Mouse (Mus musculus) forebrain, embryonic 14.5 days (tissue): ENCODE results near the gene Fam243. TPM values are rescaled to one million over a fixed set of nuclear protein-coding genes. Genes with fewer than 3 reads are reported as not detected.

Source experiments
- ATAC-seq: fragments of 200-750 bp; cut with Nextera tagmentation; 2 replicates; pipeline ENCODE4 v1.8.0; 2017; ENCODE audit warnings: mild to moderate bottlenecking, moderate library complexity
- DNase-seq: peaks from one replicate; pipeline ENCODE4 v3.0.0-alpha.2; 2015; ENCODE audit warnings: low spot score
- H3K27ac ChIP-seq: fragments of 300-500 bp; sonication (generic); 2 replicates; pipeline ENCODE4 v1.5.1; 2014; ENCODE audit warnings: low read depth, mild to moderate bottlenecking, control low read depth, low read length, moderate library complexity
- H3K27me3 ChIP-seq: fragments of 300-500 bp; sonication (generic); replicated peaks from 2 replicates; pipeline ENCODE4 v1.6.1; 2014; ENCODE audit warnings: low read length, control low read depth, mixed read lengths; ENCODE audit not compliant: control insufficient read depth, insufficient read depth
- H3K36me3 ChIP-seq: fragments of 300-500 bp; sonication (generic); 2 replicates; pipeline ENCODE4 v1.6.1; 2014; ENCODE audit warnings: low read length, control low read depth; ENCODE audit not compliant: control insufficient read depth, insufficient read depth
- H3K4me1 ChIP-seq: fragments of 300-500 bp; sonication (generic); 2 replicates; pipeline ENCODE4 v1.6.1; 2014; ENCODE audit warnings: antibody characterized with exemption, low read length, control low read depth; ENCODE audit not compliant: control insufficient read depth, insufficient read depth
- H3K4me2 ChIP-seq: fragments of 300-500 bp; sonication (generic); 2 replicates; pipeline ENCODE4 v1.6.1; 2014; ENCODE audit warnings: mild to moderate bottlenecking, control low read depth, low read length
- H3K4me3 ChIP-seq: fragments of 300-500 bp; sonication (generic); 2 replicates; pipeline ENCODE4 v1.5.1; 2014; ENCODE audit warnings: low read depth, low read length, control low read depth
- H3K9ac ChIP-seq: fragments of 300-500 bp; sonication (generic); 2 replicates; pipeline ENCODE4 v1.6.1; 2014; ENCODE audit warnings: mild to moderate bottlenecking, low read length, control low read depth, moderate library complexity
- H3K9me3 ChIP-seq: fragments of 300-500 bp; sonication (generic); replicated peaks from 2 replicates; pipeline ENCODE4 v1.6.1; 2016; ENCODE audit warnings: low read length, control low read depth, mixed read lengths; ENCODE audit not compliant: control insufficient read depth
- WGBS: fragments of 180-500 bp; shearing (Covaris S2); extraction: QIAGEN DNeasy Blood & Tissue Kit; methylation state at CpG from one replicate; pipeline ENCODE4 v1.1.7; 2014; 5-methylcytosine and 5-hydroxymethylcytosine counted together
- polyA plus RNA-seq: library from polyadenylated mRNA; unstranded; fragments of >200 nt; fragmentation: Nextera tagmentation; extraction: Ambion mirVana; gene quantifications from 2 replicates; pipeline ENCODE4 v1.2.1, GENCODE M21; 2014

Gene Fam243
- polyA plus RNA-seq = 0.13 TPM in 1 of 2 replicates, not detected in the other

- ATAC-seq (no peak), DNase-seq (no peak)
- Histone ChIP-seq H3K27ac (no peak within 1 kb of the TSS), H3K4me1 (no peaks in the 10 kb centered on the region), H3K4me3 (no peak within 1 kb of the TSS), H3K36me3 (no peaks in the 10 kb centered on the region), H3K27me3 (no peaks in the 10 kb centered on the region), H3K4me2 (no peak within 1 kb of the TSS), H3K9me3 (no peaks in the 10 kb centered on the region), H3K9ac (no peak within 1 kb of the TSS)
- whole genome bisulfite sequencing = 90% methylated on average over 8 of the region's 8 CpGs
Observed at GRCm38 (mm10) chr16:92321341-92321740, at the start of gene Fam243. Gene Fam243 (minus strand): TSS chr16:92321441.

- Histone ChIP-seq H3K27ac (no peak overlapping the region), H3K9ac (no peak overlapping the region), H3K4me1 (peaks cover 3% of the 10 kb centered on the region; the same call in 1 of the 2 replicates), H3K36me3 (no peaks in the 10 kb centered on the region), H3K27me3 (no peaks in the 10 kb centered on the region), H3K4me2 (no peak overlapping the region), H3K4me3 (no peak overlapping the region), H3K9me3 (no peaks in the 10 kb centered on the region)
- 48% methylated on average over 2 of the region's 2 CpGs for WGBS
- no peak for DNase-seq
- no peak for ATAC-seq
Observed at GRCm38 (mm10) chr16:92369260-92369659, 48.0 kb upstream of the Fam243 start.

GRCm38 (mm10) chr16:92365477-92365876 lies 44.2 kb upstream of the Fam243 start:
- no peak for DNase-seq
- H3K27me3 ChIP-seq = no peaks in the 10 kb centered on the region
- no peaks in the 10 kb centered on the region for H3K9me3 ChIP-seq
- ATAC-seq = no peak
- H3K9ac ChIP-seq = no peak overlapping the region
- H3K4me2 ChIP-seq = no peak overlapping the region
- no peak overlapping the region for H3K4me3 ChIP-seq
- no peaks in the 10 kb centered on the region for H3K4me1 ChIP-seq
- WGBS = 55% methylated on average over 7 of the region's 7 CpGs
- H3K36me3 ChIP-seq = no peaks in the 10 kb centered on the region
- H3K27ac ChIP-seq = no peak overlapping the region

- 77% methylated on average over 7 of the region's 7 CpGs for WGBS
- Histone ChIP-seq H3K9ac (no peak overlapping the region), H3K4me1 (no peaks in the 10 kb centered on the region), H3K36me3 (no peaks in the 10 kb centered on the region), H3K9me3 (no peaks in the 10 kb centered on the region), H3K27me3 (no peaks in the 10 kb centered on the region), H3K4me2 (no peak overlapping the region), H3K27ac (no peak overlapping the region), H3K4me3 (no peak overlapping the region)
- DNase-seq = no peak
- no peak for ATAC-seq
Observed at GRCm38 (mm10) chr16:92360711-92361110, 39.5 kb upstream of the Fam243 start.

GRCm38 (mm10) chr16:92359229-92359628 lies 38.0 kb upstream of the Fam243 start, which contains the start of gene Kcne1:
Gene Kcne1 (minus strand): TSS chr16:92359468.
- no peak within 1 kb of the TSS for H3K4me3 ChIP-seq
- H3K9me3 ChIP-seq = no peaks in the 10 kb centered on the region
- DNase-seq = no peak
- WGBS = 56% methylated on average over 9 of the region's 9 CpGs
- no peaks in the 10 kb centered on the region for H3K4me1 ChIP-seq
- no peaks in the 10 kb centered on the region for H3K27me3 ChIP-seq
- ATAC-seq = no peak
- H3K27ac ChIP-seq = no peak within 1 kb of the TSS
- no peak within 1 kb of the TSS for H3K4me2 ChIP-seq
- no peak within 1 kb of the TSS for H3K9ac ChIP-seq
- H3K36me3 ChIP-seq = no peaks in the 10 kb centered on the region

GRCm38 (mm10) chr16:92358734-92359133 lies 37.5 kb upstream of the Fam243 start:
- H3K4me2 ChIP-seq = no peak overlapping the region
- WGBS = 19% methylated on average over 9 of the region's 9 CpGs
- peak; percentile 37 for DNase-seq
- no peak overlapping the region for H3K9ac ChIP-seq
- H3K4me1 ChIP-seq = no peaks in the 10 kb centered on the region
- no peaks in the 10 kb centered on the region for H3K27me3 ChIP-seq
- no peaks in the 10 kb centered on the region for H3K9me3 ChIP-seq
- no peak overlapping the region for H3K4me3 ChIP-seq
- no peaks in the 10 kb centered on the region for H3K36me3 ChIP-seq
- no peak for ATAC-seq
- H3K27ac ChIP-seq = no peak overlapping the region

GRCm38 (mm10) chr16:92357566-92357965 lies 36.3 kb upstream of the Fam243 start:
- Histone ChIP-seq H3K9me3 (no peaks in the 10 kb centered on the region), H3K4me2 (no peak overlapping the region), H3K9ac (no peak overlapping the region), H3K27me3 (no peaks in the 10 kb centered on the region), H3K27ac (no peak overlapping the region), H3K4me3 (no peak overlapping the region), H3K36me3 (no peaks in the 10 kb centered on the region), H3K4me1 (no peaks in the 10 kb centered on the region)
- ATAC-seq (no peak), DNase-seq (no peak)
- WGBS = 32% methylated on average over 10 of the region's 10 CpGs

- 70% methylated on average over 9 of the region's 9 CpGs for WGBS
- Histone ChIP-seq H3K36me3 (no peaks in the 10 kb centered on the region), H3K4me2 (no peak overlapping the region), H3K27ac (no peak overlapping the region), H3K27me3 (no peaks in the 10 kb centered on the region), H3K9ac (no peak overlapping the region), H3K4me3 (no peak overlapping the region), H3K4me1 (no peaks in the 10 kb centered on the region), H3K9me3 (no peaks in the 10 kb centered on the region)
- no peak for ATAC-seq
- DNase-seq = no peak
Observed at GRCm38 (mm10) chr16:92357023-92357422, 35.8 kb upstream of the Fam243 start.

- DNase-seq = no peak
- Histone ChIP-seq H3K27me3 (no peaks in the 10 kb centered on the region), H3K27ac (no peak overlapping the region), H3K4me2 (no peak overlapping the region), H3K4me1 (no peaks in the 10 kb centered on the region), H3K9ac (no peak overlapping the region), H3K36me3 (no peaks in the 10 kb centered on the region), H3K9me3 (no peaks in the 10 kb centered on the region), H3K4me3 (no peak overlapping the region)
- WGBS = 78% methylated on average over 11 of the region's 11 CpGs
- no peak for ATAC-seq
Observed at GRCm38 (mm10) chr16:92355982-92356381, 34.7 kb upstream of the Fam243 start.
